Mouse (Mus musculus) embryonic facial prominence, embryonic 11.5 days (tissue): ENCODE data around the gene Zfp819. TPM values are rescaled to one million over a fixed set of nuclear protein-coding genes. Genes with fewer than 3 reads are reported as not detected.

Source experiments
- ATAC-seq: fragments of 200-750 bp; cut with Nextera tagmentation; replicated peaks from 2 replicates; pipeline ENCODE4 v1.8.0; 2017; ENCODE audit warnings: low read depth; ENCODE audit not compliant: insufficient number of reproducible peaks, low FRiP score, low TSS enrichment
- DNase-seq: peaks from one replicate; pipeline ENCODE4 v3.0.0-alpha.2; 2015; ENCODE audit warnings: low spot score
- H3K27ac ChIP-seq: fragments of 300-500 bp; sonication (generic); replicated peaks from 2 replicates; pipeline ENCODE4 v1.5.1; 2014; ENCODE audit warnings: mild to moderate bottlenecking, low read depth, low read length, control low read depth
- H3K27me3 ChIP-seq: fragments of 300-500 bp; sonication (generic); 2 replicates; pipeline ENCODE4 v1.6.1; 2014; ENCODE audit warnings: mild to moderate bottlenecking, low read length, moderate library complexity, mixed read lengths; ENCODE audit not compliant: control insufficient read depth, insufficient read depth
- H3K36me3 ChIP-seq: fragments of 300-500 bp; sonication (generic); replicated peaks from 2 replicates; pipeline ENCODE4 v1.6.1; 2014; ENCODE audit warnings: low read depth, mild to moderate bottlenecking, low read length, moderate library complexity, mixed read lengths; ENCODE audit not compliant: control insufficient read depth, insufficient read depth
- H3K4me1 ChIP-seq: fragments of 300-500 bp; sonication (generic); 2 replicates; pipeline ENCODE4 v1.6.1; 2014; ENCODE audit warnings: low read length, mixed read lengths; ENCODE audit not compliant: control insufficient read depth, insufficient read depth
- H3K4me2 ChIP-seq: fragments of 300-500 bp; sonication (generic); 2 replicates; pipeline ENCODE4 v1.6.1; 2014; ENCODE audit warnings: low read depth, mild to moderate bottlenecking, control low read depth, low read length, moderate library complexity
- H3K4me3 ChIP-seq: fragments of 300-500 bp; sonication (generic); 2 replicates; pipeline ENCODE4 v1.5.1; 2014; ENCODE audit warnings: low read depth, low read length, control low read depth
- H3K9ac ChIP-seq: fragments of 300-500 bp; sonication (generic); replicated peaks from 2 replicates; pipeline ENCODE4 v1.6.1; 2014; ENCODE audit warnings: mild to moderate bottlenecking, control low read depth, low read length
- H3K9me3 ChIP-seq: fragments of 300-500 bp; sonication (generic); replicated peaks from 2 replicates; pipeline ENCODE4 v1.6.1; 2016; ENCODE audit warnings: mild to moderate bottlenecking, low read length, inconsistent platforms, mixed read lengths; ENCODE audit not compliant: control insufficient read depth
- WGBS: fragments of 180-500 bp; shearing (Covaris S2); extraction: QIAGEN DNeasy Blood & Tissue Kit; methylation state at CpG from one replicate; pipeline ENCODE4 v1.1.7; 2014; 5-methylcytosine and 5-hydroxymethylcytosine counted together
- polyA plus RNA-seq: library from polyadenylated mRNA; unstranded; fragments of >200 nt; fragmentation: Nextera tagmentation; extraction: Ambion mirVana; gene quantifications from 2 replicates; pipeline ENCODE4 v1.2.1, GENCODE M21; 2014

Zfp819 gene
- polyA plus RNA-seq, 1 experiment from 2014 or later, result 0.67 TPM

DNA sequence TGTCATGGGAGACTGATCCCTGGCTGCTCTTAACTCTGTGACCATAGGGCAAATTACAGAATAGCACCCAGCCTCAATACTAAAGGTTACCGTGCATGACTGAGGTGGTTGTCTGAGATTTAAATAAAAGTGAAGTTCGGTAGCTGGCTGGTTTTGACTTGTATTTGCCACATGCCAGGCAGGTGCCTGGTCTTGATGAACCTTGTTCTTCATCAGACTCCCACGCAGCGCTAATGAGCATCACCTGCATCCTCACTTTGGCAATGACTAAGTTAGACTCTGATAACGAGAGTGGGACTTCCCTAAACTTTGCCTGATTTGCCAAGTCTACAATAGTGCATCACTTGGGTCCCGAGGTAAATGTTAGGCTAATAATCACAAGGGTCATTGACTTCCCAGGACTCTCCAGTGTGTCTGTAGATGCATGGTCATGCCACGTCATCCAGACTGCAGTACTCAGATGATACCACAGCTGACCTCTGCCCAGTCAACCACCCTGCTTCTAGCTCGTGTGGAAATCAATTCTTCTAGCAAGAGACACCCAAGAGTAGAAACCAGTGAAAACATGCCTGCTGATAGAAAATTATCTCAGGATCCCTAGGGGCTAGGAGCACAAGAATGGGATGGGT is 18.9 kb downstream of the Zfp819 start:
- Histone ChIP-seq H3K4me2 (no peak overlapping the region), H3K27me3 (no peaks in the 10 kb centered on the region), H3K9me3 (no peaks in the 10 kb centered on the region), H3K4me3 (no peak overlapping the region), H3K9ac (no peak overlapping the region), H3K27ac (no peak overlapping the region), H3K4me1 (no peaks in the 10 kb centered on the region), H3K36me3 (no peaks in the 10 kb centered on the region)
- ATAC-seq (no peak), DNase-seq (no peak)
- WGBS, result 81% methylated on average over 8 of the region's 8 CpGs

DNA sequence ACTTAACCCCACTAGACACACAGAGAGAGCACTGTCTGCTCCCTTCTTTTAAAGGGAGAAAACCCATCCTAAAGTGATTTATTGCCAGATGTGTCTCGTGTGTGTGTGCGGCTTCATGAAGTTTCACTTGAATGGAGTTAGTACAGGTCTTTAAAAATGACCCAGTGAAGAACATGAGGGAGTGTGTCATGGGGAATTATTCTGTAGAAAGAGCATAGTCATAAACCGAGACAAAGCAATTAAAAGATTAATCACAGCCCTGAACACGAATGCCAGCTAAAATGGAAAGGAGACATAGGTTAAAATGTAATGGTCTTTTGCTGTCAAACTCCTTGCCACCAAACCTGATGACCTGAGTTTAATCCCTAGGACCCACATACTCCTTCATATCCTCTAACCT is 27.0 kb downstream of the Zfp819 start:
- Histone ChIP-seq H3K27me3 (no peaks in the 10 kb centered on the region), H3K4me1 (no peaks in the 10 kb centered on the region), H3K4me3 (no peak overlapping the region), H3K27ac (no peak overlapping the region), H3K36me3 (no peaks in the 10 kb centered on the region), H3K4me2 (no peak overlapping the region), H3K9ac (no peak overlapping the region), H3K9me3 (no peaks in the 10 kb centered on the region)
- WGBS, result 82% methylated on average over 4 of the region's 4 CpGs
- ATAC-seq (no peak), DNase-seq (no peak)

DNA sequence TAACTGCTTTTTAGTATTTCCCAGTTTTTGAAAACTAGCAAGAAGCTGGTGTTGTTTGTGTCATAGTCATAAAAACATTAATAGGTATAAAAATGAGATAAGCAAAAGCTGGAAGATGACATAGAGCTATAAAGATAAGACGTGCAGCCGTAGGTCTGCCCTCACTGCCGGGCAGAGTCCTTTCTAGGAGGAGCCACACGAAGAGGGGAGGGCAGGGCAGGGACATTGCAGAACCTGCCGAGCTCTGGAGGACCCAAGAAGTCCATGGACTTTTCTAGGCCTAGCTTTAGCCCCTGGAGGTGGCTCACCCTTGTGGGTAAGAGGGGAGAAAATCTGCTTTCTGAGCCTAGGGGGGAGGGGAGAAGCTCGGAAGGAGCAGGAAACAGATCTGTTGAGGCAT is 27.5 kb downstream of the Zfp819 start, which contains the start of gene Ceacam18:
Gene Ceacam18, plus strand, starts transcription at position 208 of the 400 bp plus-strand sequence.
- H3K4me3 ChIP-seq, result no peak within 1 kb of the TSS
- H3K27me3 ChIP-seq, result no peaks in the 10 kb centered on the region
- no peaks in the 10 kb centered on the region for H3K9me3 ChIP-seq
- H3K4me2 ChIP-seq, result no peak within 1 kb of the TSS
- ATAC-seq (no peak), DNase-seq (no peak)
- whole genome bisulfite sequencing, result 65% methylated on average over 6 of the region's 6 CpGs
- H3K4me1 ChIP-seq, result no peaks in the 10 kb centered on the region
- no peaks in the 10 kb centered on the region for H3K36me3 ChIP-seq
- H3K9ac ChIP-seq, result no peak within 1 kb of the TSS
- H3K27ac ChIP-seq, result no peak within 1 kb of the TSS

DNA sequence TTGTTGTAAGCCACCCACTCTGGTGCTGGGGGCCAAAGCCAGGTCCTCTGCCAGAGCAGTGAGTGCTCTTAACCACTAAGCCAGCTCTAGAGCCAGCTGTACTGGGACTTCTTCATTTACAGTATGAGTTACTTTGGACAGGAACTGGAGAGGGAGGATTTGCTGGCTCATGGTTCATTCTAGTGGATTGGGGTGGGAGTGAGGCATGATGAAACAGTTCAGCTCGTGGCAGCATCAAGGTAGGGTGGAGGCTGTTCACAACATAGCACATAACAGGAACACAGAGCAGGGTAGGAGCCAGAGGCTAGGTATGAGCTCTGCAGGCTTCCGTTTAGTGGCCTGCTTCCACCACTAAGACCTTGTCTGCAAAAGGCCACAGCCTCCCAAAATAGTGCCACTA is 29.2 kb downstream of the Zfp819 start:
- H3K9me3 ChIP-seq, result no peaks in the 10 kb centered on the region

DNA sequence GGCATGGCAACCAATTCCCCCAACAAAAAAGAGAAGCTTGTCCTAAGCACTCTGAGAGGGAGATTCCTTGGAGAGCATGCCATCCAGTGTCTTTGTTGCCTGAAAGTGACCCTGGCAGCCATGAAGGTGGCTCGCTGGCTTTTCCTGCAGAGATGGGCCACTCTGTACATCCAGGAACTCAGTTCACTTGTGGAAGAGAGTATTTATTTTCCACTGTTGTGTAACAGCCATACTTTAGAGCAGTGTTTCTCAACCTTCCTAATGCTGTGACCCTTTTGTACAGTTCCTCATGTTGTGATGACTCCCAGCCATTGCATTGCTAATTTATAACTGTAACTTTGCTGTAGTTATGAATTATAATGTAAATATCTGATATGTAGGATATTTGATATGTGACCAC is 30.1 kb downstream of the Zfp819 start:
- H3K9ac ChIP-seq, result no peak overlapping the region
- no peaks in the 10 kb centered on the region for H3K36me3 ChIP-seq
- no peaks in the 10 kb centered on the region for H3K9me3 ChIP-seq
- H3K27me3 ChIP-seq, result no peaks in the 10 kb centered on the region
- H3K4me3 ChIP-seq, result no peak overlapping the region
- WGBS, result 82% methylated on average over 1 of the region's 1 CpGs
- H3K4me1 ChIP-seq, result no peaks in the 10 kb centered on the region
- no peak overlapping the region for H3K27ac ChIP-seq
- DNase-seq (no peak), ATAC-seq (no peak)
- H3K4me2 ChIP-seq, result no peak overlapping the region

More for the DNA sequence above, 29.2 kb downstream of the Zfp819 start:
- no peaks in the 10 kb centered on the region for H3K27me3 ChIP-seq
- WGBS, result 63% methylated on average over 2 of the region's 2 CpGs
- H3K4me2 ChIP-seq, result no peak overlapping the region
- no peak overlapping the region for H3K4me3 ChIP-seq
- no peaks in the 10 kb centered on the region for H3K4me1 ChIP-seq
- H3K9ac ChIP-seq, result no peak overlapping the region
- ATAC-seq, result no peak
- no peaks in the 10 kb centered on the region for H3K36me3 ChIP-seq
- no peak overlapping the region for H3K27ac ChIP-seq
- DNase-seq, result no peak

DNA sequence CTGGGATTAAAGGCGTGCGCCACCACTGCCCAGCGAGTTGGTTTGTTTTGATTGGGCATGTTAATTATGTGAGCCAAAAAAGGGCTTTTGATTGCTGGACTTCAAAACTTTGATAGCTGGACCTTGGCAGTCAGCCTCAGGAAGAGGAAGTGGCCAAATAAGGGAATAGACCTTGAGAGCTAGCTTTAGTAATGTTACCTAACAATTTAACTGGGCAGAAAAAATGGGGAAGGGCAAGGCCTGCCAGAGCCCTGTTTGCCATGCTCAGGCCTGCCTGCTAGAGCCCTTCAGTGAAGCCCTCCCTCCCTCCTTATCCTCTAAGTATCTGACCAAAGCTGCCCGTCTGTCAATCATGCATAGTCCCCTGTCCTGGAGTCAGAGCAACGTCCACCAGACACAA is 35.6 kb downstream of the Zfp819 start:
- WGBS, result 83% methylated on average over 5 of the region's 5 CpGs
- H3K27ac ChIP-seq, result no peak overlapping the region
- no peak for ATAC-seq
- no peak overlapping the region for H3K4me2 ChIP-seq
- H3K27me3 ChIP-seq, result no peaks in the 10 kb centered on the region
- DNase-seq, result no peak
- H3K9ac ChIP-seq, result no peak overlapping the region
- H3K4me1 ChIP-seq, result no peaks in the 10 kb centered on the region
- H3K36me3 ChIP-seq, result no peaks in the 10 kb centered on the region
- no peaks in the 10 kb centered on the region for H3K9me3 ChIP-seq
- no peak overlapping the region for H3K4me3 ChIP-seq

DNA sequence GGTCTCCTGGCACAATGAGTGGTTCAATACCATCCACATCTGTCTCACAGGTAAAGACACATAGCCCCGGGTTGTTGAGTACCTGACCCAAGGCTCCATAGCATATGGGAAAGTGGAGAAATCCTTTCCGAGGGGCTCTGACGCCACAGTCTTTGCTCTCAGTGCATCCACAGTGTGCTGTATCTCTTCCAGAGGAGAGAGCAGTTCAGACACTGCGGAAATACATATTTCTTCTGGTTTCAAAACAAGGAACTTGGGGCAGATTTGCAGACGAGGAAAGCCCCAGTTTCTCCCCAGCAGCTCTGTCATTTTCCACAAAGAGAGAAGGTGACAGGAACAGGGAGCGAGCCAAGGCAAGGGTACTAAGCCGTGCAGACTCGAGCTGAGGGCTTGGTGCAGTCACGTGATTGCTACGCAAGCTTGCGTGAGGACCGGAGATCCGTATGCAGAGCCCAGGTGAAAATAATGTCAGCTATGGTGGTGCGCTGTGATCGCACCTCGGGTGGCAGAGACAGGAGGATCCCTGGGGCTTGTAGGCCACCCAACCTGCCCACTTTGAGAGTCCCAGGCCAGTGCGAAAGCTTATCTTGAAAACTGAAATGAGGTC is 36.2 kb downstream of the Zfp819 start:
- 83% methylated on average over 17 of the region's 17 CpGs for WGBS
- Histone ChIP-seq H3K4me1 (no peaks in the 10 kb centered on the region), H3K27me3 (no peaks in the 10 kb centered on the region), H3K9me3 (no peaks in the 10 kb centered on the region), H3K36me3 (no peaks in the 10 kb centered on the region), H3K27ac (no peak overlapping the region), H3K4me2 (no peak overlapping the region), H3K9ac (no peak overlapping the region), H3K4me3 (no peak overlapping the region)
- DNase-seq (no peak), ATAC-seq (no peak)

DNA sequence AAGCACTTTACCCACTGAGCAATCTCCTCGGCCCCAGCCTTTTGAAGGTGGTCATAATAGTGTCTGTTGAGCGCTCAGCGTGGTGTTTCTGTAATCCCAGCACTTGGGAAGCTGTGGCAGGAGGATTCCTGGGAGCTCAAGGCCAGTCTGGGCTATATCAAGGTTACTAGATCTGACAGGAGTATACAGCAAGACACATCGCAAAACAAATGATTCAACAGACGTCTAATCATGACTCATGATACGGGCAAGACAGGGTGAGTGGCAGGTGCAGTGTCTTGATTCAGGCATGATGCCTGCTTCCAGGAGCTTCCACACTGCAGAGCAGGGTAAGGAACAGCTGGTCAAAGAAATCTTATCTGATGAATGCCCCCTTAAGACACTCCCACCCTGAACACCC is 45.7 kb downstream of the Zfp819 start:
- no peak overlapping the region for H3K9ac ChIP-seq
- H3K4me3 ChIP-seq, result no peak overlapping the region
- H3K4me1 ChIP-seq, result no peaks in the 10 kb centered on the region
- no peaks in the 10 kb centered on the region for H3K9me3 ChIP-seq
- no peak overlapping the region for H3K27ac ChIP-seq
- 86% methylated on average over 6 of the region's 6 CpGs for WGBS
- no peak overlapping the region for H3K4me2 ChIP-seq
- no peak for ATAC-seq
- no peak for DNase-seq
- no peaks in the 10 kb centered on the region for H3K27me3 ChIP-seq
- no peaks in the 10 kb centered on the region for H3K36me3 ChIP-seq
